Comparison of ENCODE assay signal across 10 mouse cellular contexts in genomic region chr13:109548263-109548662, GRCm38 (mm10).
DNase-seq lines count a peak whose midpoint lies in the region; ATAC-seq and TF ChIP-seq lines count a peak whose summit lies in the region.
"Had no signal": no experiment of that assay in that cellular context is flagged by ENCODE, and none has a peak within 500 bp of the region (broad histone marks: within the 10 kb centered on the region; RNA-seq: fewer than 3 reads in every experiment).

No protein-coding gene starts in this region.

- peak; percentile 36 for DNase-seq in forebrain, embryonic 14.5 days (ENCODE audit: low spot score)
- DNase-seq in liver, postnatal 0 days, result no peak
- no peak for DNase-seq in liver
- DNase-seq in ES-CJ7 (ENCODE audit: low read depth, low spot score), result peak; percentile 38
- peak; percentile 71 for DNase-seq in induced T-regulatory cell, adult 2 months (ENCODE audit: low read depth)
- no peak for DNase-seq in spleen, postnatal 14 days (ENCODE audit: low spot score in 2 of 2)
- no peak for DNase-seq in spleen, adult 12 weeks (ENCODE audit: low spot score)

- H3K27me3 ChIP-seq in forebrain, embryonic 14.5 days (replicated peaks; ENCODE audit: control insufficient read depth, insufficient read depth, low read length), result no peaks in the 10 kb centered on the region
- H3K27me3 ChIP-seq in forebrain, embryonic 12.5 days, result no peaks in the 10 kb centered on the region
- H3K27me3 ChIP-seq in liver, postnatal 0 days (ENCODE audit: insufficient read depth, low read length), result no peaks in the 10 kb centered on the region
- H3K27me3 ChIP-seq: heart, embryonic 15.5 days; midbrain, embryonic 12.5 days had no signal

- TF ChIP-seq CTCF in liver, postnatal 0 days (IDR thresholded peaks at IDR 0.05; ENCODE audit: low read depth), result peak; percentile 50

- no peak overlapping the region for H3K4me3 ChIP-seq in forebrain, embryonic 14.5 days (ENCODE audit: low read depth, low read length)
- no peak overlapping the region for H3K4me3 ChIP-seq in forebrain, embryonic 12.5 days (replicated peaks)
- no peak overlapping the region for H3K4me3 ChIP-seq in liver, postnatal 0 days (ENCODE audit: low read depth, low read length)
- H3K4me3 ChIP-seq: heart, embryonic 15.5 days; midbrain, embryonic 12.5 days had no signal

- peak overlapping the region; percentile 79; the same call in 1 of the 2 replicates for H3K27ac ChIP-seq in forebrain, embryonic 14.5 days (ENCODE audit: low read depth, low read length)
- H3K27ac ChIP-seq in forebrain, embryonic 12.5 days, result no peak overlapping the region
- H3K27ac ChIP-seq in liver, postnatal 0 days (ENCODE audit: low read depth), result no peak overlapping the region
- H3K27ac ChIP-seq: heart, embryonic 15.5 days; midbrain, embryonic 12.5 days had no signal

- H3K4me2 ChIP-seq in forebrain, embryonic 14.5 days (ENCODE audit: low read length), result no peak overlapping the region
- H3K4me2 ChIP-seq in forebrain, embryonic 12.5 days, result no peak overlapping the region
- H3K4me2 ChIP-seq in liver, postnatal 0 days (ENCODE audit: low read depth, low read length), result no peak overlapping the region
- H3K4me2 ChIP-seq: heart, embryonic 15.5 days; midbrain, embryonic 12.5 days had no signal

- WGBS in forebrain, embryonic 14.5 days, result 68% methylated on average over 5 of the region's 5 CpGs
- 71% methylated on average over 5 of the region's 5 CpGs for WGBS in forebrain, embryonic 12.5 days
- WGBS in liver, postnatal 0 days (ENCODE audit: insufficient replicate concordance), result 62% methylated on average over 5 of the region's 5 CpGs

- no peak for ATAC-seq in forebrain, embryonic 14.5 days
- no peak for ATAC-seq in forebrain, embryonic 12.5 days (ENCODE audit: low FRiP score)
- ATAC-seq in liver, postnatal 0 days, result no peak

- no peaks in the 10 kb centered on the region for H3K36me3 ChIP-seq in forebrain, embryonic 14.5 days (ENCODE audit: control insufficient read depth, insufficient read depth, low read length)
- no peaks in the 10 kb centered on the region for H3K36me3 ChIP-seq in forebrain, embryonic 12.5 days (replicated peaks)
- no peaks in the 10 kb centered on the region for H3K36me3 ChIP-seq in liver, postnatal 0 days (replicated peaks; ENCODE audit: insufficient read depth, low read length)
- H3K36me3 ChIP-seq: heart, embryonic 15.5 days; midbrain, embryonic 12.5 days had no signal

- no peaks in the 10 kb centered on the region for H3K4me1 ChIP-seq in forebrain, embryonic 14.5 days (ENCODE audit: control insufficient read depth, insufficient read depth, low read length)
- no peaks in the 10 kb centered on the region for H3K4me1 ChIP-seq in forebrain, embryonic 12.5 days
- no peaks in the 10 kb centered on the region for H3K4me1 ChIP-seq in liver, postnatal 0 days (ENCODE audit: insufficient read depth)
- H3K4me1 ChIP-seq: heart, embryonic 15.5 days; midbrain, embryonic 12.5 days had no signal

- H3K9me3 ChIP-seq in forebrain, embryonic 14.5 days (replicated peaks; ENCODE audit: control insufficient read depth, low read length), result no peaks in the 10 kb centered on the region
- H3K9me3 ChIP-seq in forebrain, embryonic 12.5 days, result no peaks in the 10 kb centered on the region
- no peaks in the 10 kb centered on the region for H3K9me3 ChIP-seq in liver, postnatal 0 days (ENCODE audit: low read length)
- H3K9me3 ChIP-seq: heart, embryonic 15.5 days; midbrain, embryonic 12.5 days had no signal

- no peak for TF ChIP-seq EP300 in liver, postnatal 0 days (IDR thresholded peaks at IDR 0.05; ENCODE audit: low read depth)

- H3K9ac ChIP-seq in forebrain, embryonic 14.5 days (ENCODE audit: low read length), result no peak overlapping the region
- no peak overlapping the region for H3K9ac ChIP-seq in forebrain, embryonic 12.5 days
- H3K9ac ChIP-seq in liver, postnatal 0 days (replicated peaks), result no peak overlapping the region
- H3K9ac ChIP-seq: heart, embryonic 15.5 days; midbrain, embryonic 12.5 days had no signal

Comparison
In these comparisons a context has a peak if more than half of its experiments do, and no peak if none do; other contexts are left out.
1. DNase-seq: peak in forebrain, embryonic 14.5 days (single experiment), ES-CJ7 (single experiment) and induced T-regulatory cell, adult 2 months (single experiment); none in liver, postnatal 0 days (single experiment), liver (single experiment), spleen, postnatal 14 days (0 of 2) and spleen, adult 12 weeks (single experiment).